Mouse (Mus musculus) liver, embryonic 14.5 days (tissue): ENCODE measurements around the gene Zfp64.

Experiments
- CTCF ChIP-seq: IDR thresholded peaks from 2 replicates; pipeline ENCODE4 v1.5.1; 2016; ENCODE audit warnings: antibody characterized with exemption, low read depth, control low read depth
- EP300 ChIP-seq: IDR thresholded peaks from 2 replicates; pipeline ENCODE4 v1.6.1; 2016; ENCODE audit warnings: antibody characterized with exemption, low read depth

DNA sequence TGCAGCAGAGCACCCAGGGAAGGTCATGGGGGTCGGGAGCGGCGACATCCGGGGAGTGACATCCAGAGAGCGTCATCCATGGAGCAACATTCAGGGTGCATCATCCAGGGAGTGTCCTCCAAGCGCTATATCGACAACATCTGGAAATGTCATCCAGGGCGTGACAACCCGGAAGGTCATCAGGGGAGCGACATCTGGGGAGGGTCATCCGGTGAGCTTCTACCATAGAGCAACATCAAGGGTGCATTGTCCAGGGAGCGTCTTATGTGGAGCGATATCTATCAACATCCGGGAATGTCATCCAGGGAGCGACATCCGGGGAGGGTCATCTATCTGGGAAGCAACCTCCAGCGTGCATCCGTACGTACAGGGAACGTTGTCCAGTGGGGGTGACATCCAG is 14.7 kb upstream of the Zfp64 start:
- TF ChIP-seq CTCF, result no peak
- no peak for TF ChIP-seq EP300
